Mouse (Mus musculus) lung, adult 2 months (tissue): ENCODE measurements around the gene Ston2.

Experiments used
- CTCF ChIP-seq: fragments of 200-500 bp; IDR thresholded peaks from 2 replicates; pipeline ENCODE4 v1.5.1; 2011; ENCODE audit warnings: mild to moderate bottlenecking, low read length, control low read depth; ENCODE audit not compliant: insufficient read depth
- POLR2A ChIP-seq: fragments of 200-500 bp; IDR thresholded peaks from 2 replicates; pipeline ENCODE4 v1.6.1; 2011; ENCODE audit warnings: low read depth, mild to moderate bottlenecking, control low read depth, low read length, borderline replicate concordance; ENCODE audit errors: extremely low read depth

- no peak for TF ChIP-seq CTCF
- TF ChIP-seq POLR2A: no peak
Measured at GRCm38 (mm10) chr12:91803207-91803932, 15.2 kb upstream of the Ston2 start.
